Mouse (Mus musculus): ENCODE results near the gene Sf3a3. TPM values are rescaled to one million over a fixed set of nuclear protein-coding genes. Genes with fewer than 3 reads are reported as not detected.

Sf3a3 gene
- polyA plus RNA-seq, 1 experiment from 2014 or later = 180 TPM

GRCm38 (mm10) chr4:124752281-124753199 lies 38.0 kb downstream of the Sf3a3 start:
- Histone ChIP-seq H3K36me3 (no peaks in the 10 kb centered on the region), H3K9me3 (no peaks in the 10 kb centered on the region), H3K27me3 (ENCODE audit: insufficient read depth, poor library complexity, severe bottlenecking) (peaks cover 15% of the 10 kb centered on the region; the same call in 1 of the 2 replicates), H3K27ac (peak overlapping the region; percentile 87), H3K4me3 (peak overlapping the region; percentile 90), H3K4me1 (peaks cover 38% of the 10 kb centered on the region)
- WGBS = 12% methylated on average over 15 of the region's 15 CpGs
- peak; percentile 81 for DNase-seq (ENCODE audit: low spot score)

GRCm38 (mm10) chr4:124755526-124755925 lies 41.0 kb downstream of the Sf3a3 start:
- H3K36me3 ChIP-seq = no peaks in the 10 kb centered on the region
- H3K9me3 ChIP-seq = no peaks in the 10 kb centered on the region
- DNase-seq (ENCODE audit: low spot score) = no peak
- H3K4me3 ChIP-seq = no peak overlapping the region
- no peak overlapping the region for H3K27ac ChIP-seq
- peaks cover 37% of the 10 kb centered on the region for H3K4me1 ChIP-seq
- H3K27me3 ChIP-seq (ENCODE audit: insufficient read depth, poor library complexity, severe bottlenecking) = no peaks in the 10 kb centered on the region
- 78% methylated on average over 7 of the region's 7 CpGs for WGBS

DNA sequence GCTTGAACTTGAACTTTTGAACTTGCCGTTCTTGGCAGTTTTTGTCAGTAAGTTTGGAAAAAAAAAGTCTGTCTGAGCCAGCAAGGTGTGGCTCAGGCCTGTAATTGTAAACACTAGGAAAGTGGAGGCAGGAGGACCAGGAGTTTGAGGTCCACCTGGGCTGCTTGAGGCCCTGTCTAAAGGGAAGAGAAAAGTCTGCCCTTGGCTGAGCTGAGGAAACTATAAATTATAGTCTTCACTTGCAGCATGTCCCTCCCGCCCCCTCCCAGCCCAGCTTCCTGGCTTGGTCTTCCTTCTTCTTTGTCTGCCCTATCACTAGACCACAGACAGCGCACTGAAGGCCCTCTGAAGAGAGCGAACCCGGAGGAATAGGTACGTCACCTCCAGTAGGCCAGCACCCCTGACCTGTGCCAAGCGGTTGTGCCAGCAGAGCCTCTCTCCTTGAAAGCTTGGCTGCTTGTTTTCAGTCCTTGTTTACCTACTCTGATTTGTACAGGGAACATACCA lies 44.8 kb downstream of the Sf3a3 start:
- Histone ChIP-seq H3K27me3 (ENCODE audit: insufficient read depth, poor library complexity, severe bottlenecking) (no peaks in the 10 kb centered on the region), H3K4me1 (peaks cover 10% of the 10 kb centered on the region; the same call in 1 of the 2 replicates), H3K27ac (peak overlapping the region; percentile 19; the same call in 1 of the 2 replicates), H3K4me3 (no peak overlapping the region), H3K36me3 (no peaks in the 10 kb centered on the region), H3K9me3 (no peaks in the 10 kb centered on the region)
- DNase-seq (ENCODE audit: low spot score) = no peak
- 80% methylated on average over 7 of the region's 7 CpGs for WGBS

DNA sequence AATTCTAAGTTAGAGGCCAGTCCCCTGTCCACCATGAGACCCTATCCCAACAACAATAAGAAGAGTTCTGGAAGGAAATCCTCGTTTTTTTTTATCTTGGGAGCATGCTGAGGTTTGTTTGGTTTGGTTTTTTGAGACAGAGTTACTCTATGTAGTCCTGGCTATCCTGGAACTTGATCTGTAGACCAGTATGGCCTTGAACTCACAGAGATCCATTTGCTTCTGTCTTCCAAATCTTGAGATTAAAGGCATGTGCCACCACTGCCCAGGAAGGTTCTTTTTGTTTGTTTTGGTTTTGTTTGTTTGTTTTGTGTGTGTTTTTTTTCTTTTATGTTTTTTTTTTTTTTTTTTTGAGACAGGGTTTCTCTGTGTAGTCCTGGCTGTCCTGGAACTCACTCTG lies 46.6 kb downstream of the Sf3a3 start:
- H3K36me3 ChIP-seq = no peaks in the 10 kb centered on the region
- peaks cover 9% of the 10 kb centered on the region for H3K4me1 ChIP-seq
- DNase-seq (ENCODE audit: low spot score) = no peak
- H3K27ac ChIP-seq = no peak overlapping the region
- H3K27me3 ChIP-seq (ENCODE audit: insufficient read depth, poor library complexity, severe bottlenecking) = no peaks in the 10 kb centered on the region
- H3K4me3 ChIP-seq = no peak overlapping the region
- 38% methylated on average over 1 of the region's 1 CpGs for WGBS
- H3K9me3 ChIP-seq = no peaks in the 10 kb centered on the region

DNA sequence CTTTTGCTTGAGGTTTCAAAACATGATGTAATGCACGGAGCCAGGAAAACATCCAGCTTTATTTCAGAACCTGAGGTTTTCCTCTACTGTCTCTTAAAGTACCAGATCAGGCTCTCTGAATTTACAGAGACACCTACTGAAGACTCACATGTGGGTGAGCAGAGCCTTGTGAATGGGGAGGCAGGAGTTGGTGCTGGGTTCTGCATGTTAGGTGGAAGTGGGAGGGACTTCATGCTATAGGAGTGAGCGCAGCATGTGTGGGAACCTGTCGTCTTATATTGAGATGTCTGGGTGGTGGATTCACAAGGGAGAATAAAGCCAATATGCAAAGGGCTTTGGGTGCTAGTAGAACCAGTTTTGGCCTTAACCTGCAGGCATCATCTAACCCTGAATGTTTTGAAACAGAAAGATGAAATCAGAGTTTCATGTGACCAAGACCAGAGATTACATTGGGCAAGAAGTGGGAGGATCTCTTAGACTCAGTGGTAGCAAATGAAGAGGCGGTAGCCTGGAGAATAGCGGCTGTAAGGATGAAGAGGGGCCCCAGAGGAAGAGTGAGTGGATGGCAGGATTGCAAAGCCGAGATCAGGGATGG lies 48.4 kb downstream of the Sf3a3 start:
- Histone ChIP-seq H3K36me3 (no peaks in the 10 kb centered on the region), H3K27ac (no peak overlapping the region), H3K9me3 (no peaks in the 10 kb centered on the region), H3K27me3 (ENCODE audit: insufficient read depth, poor library complexity, severe bottlenecking) (no peaks in the 10 kb centered on the region), H3K4me3 (no peak overlapping the region), H3K4me1 (peaks cover 18% of the 10 kb centered on the region)
- WGBS = 84% methylated on average over 6 of the region's 6 CpGs
- no peak for DNase-seq (ENCODE audit: low spot score)

GRCm38 (mm10) chr4:124765802-124766565 lies 51.4 kb downstream of the Sf3a3 start:
- 78% methylated on average over 23 of the region's 23 CpGs for WGBS
- Histone ChIP-seq H3K4me3 (no peak overlapping the region), H3K9me3 (no peaks in the 10 kb centered on the region), H3K4me1 (peaks cover 18% of the 10 kb centered on the region), H3K27me3 (ENCODE audit: insufficient read depth, poor library complexity, severe bottlenecking) (no peaks in the 10 kb centered on the region), H3K36me3 (no peaks in the 10 kb centered on the region), H3K27ac (no peak overlapping the region)
- DNase-seq (ENCODE audit: low spot score) = no peak

DNA sequence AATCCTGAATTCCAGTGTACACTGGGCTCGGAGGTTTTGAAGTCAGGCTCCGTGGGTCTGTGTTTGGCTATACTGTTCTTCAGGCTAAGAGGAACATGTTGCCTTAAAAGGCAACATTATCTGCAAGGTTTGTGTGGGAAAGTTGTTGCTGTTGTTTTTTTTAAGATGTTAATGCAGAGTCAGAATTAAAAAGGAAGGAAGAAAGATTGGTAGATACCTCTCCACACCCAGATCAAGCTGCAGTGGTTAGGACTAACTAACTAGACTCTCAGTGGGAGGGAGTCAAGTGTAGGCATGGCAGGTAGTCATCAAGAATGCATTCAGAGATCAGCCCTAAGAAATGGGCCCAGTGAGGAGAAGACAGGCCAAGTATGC lies 52.0 kb downstream of the Sf3a3 start:
- no peak overlapping the region for H3K4me3 ChIP-seq
- H3K27ac ChIP-seq = no peak overlapping the region
- no peak for DNase-seq (ENCODE audit: low spot score)
- H3K36me3 ChIP-seq = no peaks in the 10 kb centered on the region
- H3K9me3 ChIP-seq = no peaks in the 10 kb centered on the region
- 57% methylated on average over 2 of the region's 2 CpGs for WGBS
- no peaks in the 10 kb centered on the region for H3K27me3 ChIP-seq (ENCODE audit: insufficient read depth, poor library complexity, severe bottlenecking)
- peaks cover 18% of the 10 kb centered on the region for H3K4me1 ChIP-seq

- Histone ChIP-seq H3K27me3 (ENCODE audit: insufficient read depth, poor library complexity, severe bottlenecking) (no peaks in the 10 kb centered on the region), H3K4me3 (no peak overlapping the region), H3K4me1 (peaks cover 36% of the 10 kb centered on the region), H3K9me3 (no peaks in the 10 kb centered on the region), H3K27ac (no peak overlapping the region), H3K36me3 (no peaks in the 10 kb centered on the region)
- DNase-seq (ENCODE audit: low spot score) = no peak
- WGBS = 69% methylated on average over 13 of the region's 13 CpGs
Measured at GRCm38 (mm10) chr4:124768963-124769591, 54.5 kb downstream of the Sf3a3 start.

- DNase-seq (ENCODE audit: low spot score) = no peak
- Histone ChIP-seq H3K9me3 (no peaks in the 10 kb centered on the region), H3K4me3 (no peak overlapping the region), H3K27me3 (ENCODE audit: insufficient read depth, poor library complexity, severe bottlenecking) (no peaks in the 10 kb centered on the region), H3K27ac (no peak overlapping the region), H3K36me3 (no peaks in the 10 kb centered on the region), H3K4me1 (peaks cover 37% of the 10 kb centered on the region)
- WGBS = 72% methylated on average over 5 of the region's 5 CpGs
Measured at GRCm38 (mm10) chr4:124770624-124771023, 56.0 kb downstream of the Sf3a3 start.

- Histone ChIP-seq H3K27me3 (ENCODE audit: insufficient read depth, poor library complexity, severe bottlenecking) (no peaks in the 10 kb centered on the region), H3K9me3 (no peaks in the 10 kb centered on the region), H3K4me3 (no peak overlapping the region), H3K27ac (peak overlapping the region; percentile 67; the same call in 1 of the 2 replicates), H3K36me3 (no peaks in the 10 kb centered on the region), H3K4me1 (peaks cover 23% of the 10 kb centered on the region)
- 45% methylated on average over 4 of the region's 4 CpGs for WGBS
- no peak for DNase-seq (ENCODE audit: low spot score)
Measured at GRCm38 (mm10) chr4:124772125-124772524, 57.5 kb downstream of the Sf3a3 start.

GRCm38 (mm10) chr4:124773449-124773848 lies 58.9 kb downstream of the Sf3a3 start:
- 55% methylated on average over 2 of the region's 2 CpGs for WGBS
- Histone ChIP-seq H3K27me3 (ENCODE audit: insufficient read depth, poor library complexity, severe bottlenecking) (no peaks in the 10 kb centered on the region), H3K36me3 (0 out of 2 replicates have a peak, but pooled peaks cover under 1% of the 10 kb centered on the region), H3K9me3 (no peaks in the 10 kb centered on the region), H3K4me3 (no peak overlapping the region), H3K4me1 (peaks cover 23% of the 10 kb centered on the region), H3K27ac (no peak overlapping the region)
- no peak for DNase-seq (ENCODE audit: low spot score)

DNA sequence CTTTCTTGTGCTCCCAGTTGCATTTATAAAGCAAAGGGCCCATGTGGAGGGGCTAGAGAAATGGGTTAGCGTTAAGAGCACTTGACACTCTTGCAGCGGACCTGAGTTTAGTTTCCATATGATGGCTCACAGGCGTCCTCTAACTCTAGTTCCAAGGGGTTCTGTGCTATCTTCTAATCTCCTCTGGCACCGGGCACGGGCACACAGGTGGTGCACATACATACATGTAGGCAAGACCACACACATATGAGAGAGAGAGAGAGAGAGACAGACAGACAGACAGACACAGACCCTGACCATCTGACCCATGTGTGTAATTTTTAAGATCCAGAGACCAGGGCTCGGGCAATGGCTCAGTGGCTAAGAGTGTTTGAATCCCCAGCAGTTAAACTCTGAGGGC lies 59.4 kb downstream of the Sf3a3 start:
- 79% methylated on average over 6 of the region's 6 CpGs for WGBS
- Histone ChIP-seq H3K4me1 (peaks cover 23% of the 10 kb centered on the region), H3K27ac (peak overlapping the region; percentile 57; the same call in 1 of the 2 replicates), H3K9me3 (no peaks in the 10 kb centered on the region), H3K36me3 (peaks cover 6% of the 10 kb centered on the region; the same call in 1 of the 2 replicates), H3K4me3 (no peak overlapping the region), H3K27me3 (ENCODE audit: insufficient read depth, poor library complexity, severe bottlenecking) (no peaks in the 10 kb centered on the region)
- no peak for DNase-seq (ENCODE audit: low spot score)
